Mouse (Mus musculus) cortical plate, adult 2 months (tissue): Measurements from ENCODE around the gene Zfp157. TPM values are rescaled to one million over a fixed set of nuclear protein-coding genes. Genes with fewer than 3 reads are reported as not detected.
A peak's percentile ranks its signal among the peaks of the same experiment; 100 is the strongest.
"Not testable (repeated sequence)": the region's sequence is repeated elsewhere in the genome, so short reads cannot be mapped to it uniquely, and the experiment has no call there.

Source experiments
- H3K27ac ChIP-seq: fragments of 200-500 bp; 2 replicates; pipeline ENCODE4 v1.5.1; 2012; ENCODE audit warnings: low read length, control low read depth, inconsistent platforms; ENCODE audit not compliant: insufficient read depth
- H3K4me1 ChIP-seq: fragments of 200-500 bp; 2 replicates; pipeline ENCODE4 v1.6.1; 2011; ENCODE audit warnings: low read length; ENCODE audit not compliant: control insufficient read depth, insufficient read depth
- H3K4me3 ChIP-seq: fragments of 200-500 bp; 2 replicates; pipeline ENCODE4 v1.5.1; 2011; ENCODE audit warnings: mild to moderate bottlenecking, low read length, control low read depth; ENCODE audit not compliant: insufficient read depth
- CTCF ChIP-seq: fragments of 200-500 bp; IDR thresholded peaks from 2 replicates; pipeline ENCODE4 v1.5.1; 2011; ENCODE audit warnings: mild to moderate bottlenecking, control low read depth, low read length; ENCODE audit not compliant: insufficient read depth; ENCODE audit errors: extremely low read depth
- POLR2A ChIP-seq: fragments of 200-500 bp; IDR thresholded peaks from 2 replicates; pipeline ENCODE4 v1.6.1; 2011; ENCODE audit warnings: mild to moderate bottlenecking, low read length, control low read depth; ENCODE audit not compliant: insufficient read depth; ENCODE audit errors: extremely low read depth
- polyA plus RNA-seq: library from polyadenylated mRNA; depleted of rRNA; stranded (reverse); fragments of >200 nt; gene quantifications from 2 replicates; pipeline ENCODE4 v1.2.3, GENCODE M21; 2012; rRNA removed

The Zfp157 gene
- polyA plus RNA-seq, result 16.0 and 17.2 TPM in 2 replicates

DNA sequence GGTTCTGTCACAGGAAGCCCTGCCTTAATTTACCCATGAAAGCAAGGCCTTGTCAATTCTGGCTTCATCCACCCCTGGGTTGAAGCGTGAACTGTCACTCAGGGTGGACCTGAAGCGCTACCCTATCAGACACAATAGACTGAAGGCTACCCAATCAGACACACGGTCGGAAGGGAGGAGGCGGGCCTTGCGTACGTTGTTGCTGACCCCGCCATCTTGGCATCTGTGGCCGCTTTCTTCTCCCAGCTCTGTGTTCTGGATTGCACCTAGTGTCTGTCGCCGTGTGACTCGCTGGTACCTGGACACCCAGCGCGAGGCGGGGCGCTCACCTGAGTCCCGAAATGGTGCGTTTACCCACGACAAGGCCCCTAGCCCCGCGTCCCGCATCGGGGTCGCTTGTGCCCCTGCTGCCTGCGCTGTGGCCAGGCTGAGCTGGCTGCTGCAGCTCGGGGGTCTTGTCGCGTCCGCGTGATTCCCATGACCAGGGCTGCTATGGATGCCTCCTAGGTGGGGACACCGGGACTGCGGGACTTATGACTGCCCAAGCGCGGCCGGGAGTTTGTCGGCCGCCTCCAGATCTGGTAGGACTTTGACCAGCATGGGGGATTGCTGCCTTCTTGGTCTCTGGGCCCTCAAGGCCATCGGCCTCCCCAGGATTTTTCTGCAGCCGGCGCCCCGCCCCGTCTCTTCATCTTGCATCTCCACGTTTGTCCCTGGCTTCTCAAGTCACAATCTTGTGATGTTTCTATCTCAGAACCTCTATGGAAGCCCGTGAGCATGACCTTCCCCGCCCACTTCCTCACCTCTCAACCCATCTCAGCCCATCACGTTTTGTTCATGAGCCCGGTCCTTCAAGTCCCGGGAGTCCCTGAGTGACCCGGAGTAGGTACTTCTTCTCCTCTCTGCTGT lies at the start of gene Zfp157:
Gene Zfp157, plus strand, starts transcription at position 183 of the 909 bp plus-strand sequence.
- TF ChIP-seq CTCF, result no peak
- peak; percentile 85 for TF ChIP-seq POLR2A
- H3K4me3 ChIP-seq, result peak within 1 kb of the TSS; percentile 55
- peaks cover 10% of the 10 kb centered on the region for H3K4me1 ChIP-seq
- peak within 1 kb of the TSS; percentile 80 for H3K27ac ChIP-seq

DNA sequence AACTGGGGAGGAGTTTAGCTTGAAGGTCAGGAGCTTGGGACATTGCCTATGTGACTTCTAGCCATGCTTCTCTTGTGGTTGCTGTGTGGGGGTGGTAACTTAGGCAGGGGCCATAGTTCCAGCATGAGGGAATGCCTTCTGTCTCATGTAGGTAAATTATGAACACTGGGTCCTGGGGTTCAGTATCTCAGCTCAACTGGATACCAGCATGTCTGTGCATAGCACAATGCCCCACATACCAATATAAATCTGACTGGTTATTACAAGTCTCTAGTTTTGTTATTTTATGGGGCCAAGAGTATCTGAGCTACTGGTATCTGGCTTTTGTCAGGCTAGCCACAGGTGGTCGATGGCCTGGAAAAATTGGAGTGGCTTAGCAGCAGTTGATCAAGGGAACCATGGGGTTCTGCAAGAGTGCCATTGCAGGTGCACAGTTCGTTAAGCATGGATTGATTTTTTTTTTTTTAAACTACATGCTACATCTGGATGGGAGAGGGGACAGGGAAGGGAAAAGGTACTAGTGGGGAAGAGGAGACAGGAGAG lies 43.4 kb upstream of the Zfp157 start:
- no peak overlapping the region for H3K27ac ChIP-seq
- H3K4me3 ChIP-seq, result no peak overlapping the region
- no peak for TF ChIP-seq CTCF
- TF ChIP-seq POLR2A, result no peak
- no peaks in the 10 kb centered on the region for H3K4me1 ChIP-seq

DNA sequence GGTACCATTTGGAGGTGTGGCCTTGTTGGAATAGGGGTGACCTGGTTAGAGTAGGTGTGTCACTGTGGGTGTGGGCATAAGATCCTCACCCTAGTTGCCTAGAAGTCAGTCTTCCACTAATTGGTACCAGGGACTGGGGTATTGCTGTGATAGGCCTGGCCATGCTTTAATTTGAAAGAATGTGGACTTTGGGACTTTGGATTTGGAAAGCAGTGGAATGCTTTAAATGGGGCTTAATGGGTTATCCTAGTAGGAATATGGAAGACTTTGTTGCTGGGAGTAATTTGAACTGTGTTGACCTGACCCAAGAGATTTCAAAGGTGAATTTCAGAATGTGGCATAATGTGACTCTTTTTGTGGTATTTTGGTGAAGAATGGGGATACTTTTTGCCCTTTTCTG lies 40.8 kb upstream of the Zfp157 start:
- not testable (repeated sequence) for H3K4me3 ChIP-seq, H3K4me1 ChIP-seq, H3K27ac ChIP-seq

DNA sequence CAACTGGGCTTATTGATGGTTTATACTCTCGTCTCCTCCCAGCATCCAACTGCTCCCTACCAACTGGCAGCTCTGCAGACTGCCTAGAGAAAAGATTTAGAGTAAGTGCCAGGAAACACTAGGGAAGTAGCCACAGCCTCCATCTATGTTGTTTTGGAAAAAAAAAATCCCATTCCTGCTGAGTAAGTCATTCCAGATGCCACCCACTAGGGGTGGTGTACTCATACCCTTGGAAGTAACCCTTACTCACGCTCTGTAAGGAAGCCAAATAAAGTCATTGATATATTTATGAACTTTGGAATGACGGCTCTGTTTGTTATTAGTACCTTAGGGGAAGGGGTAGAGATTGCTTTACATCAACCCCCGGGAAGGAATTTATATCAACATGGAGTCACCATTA lies 17.1 kb downstream of the Zfp157 start:
- Histone ChIP-seq H3K4me1 (no peaks in the 10 kb centered on the region), H3K27ac (no peak overlapping the region), H3K4me3 (no peak overlapping the region)
- no peak for TF ChIP-seq POLR2A
- no peak for TF ChIP-seq CTCF

DNA sequence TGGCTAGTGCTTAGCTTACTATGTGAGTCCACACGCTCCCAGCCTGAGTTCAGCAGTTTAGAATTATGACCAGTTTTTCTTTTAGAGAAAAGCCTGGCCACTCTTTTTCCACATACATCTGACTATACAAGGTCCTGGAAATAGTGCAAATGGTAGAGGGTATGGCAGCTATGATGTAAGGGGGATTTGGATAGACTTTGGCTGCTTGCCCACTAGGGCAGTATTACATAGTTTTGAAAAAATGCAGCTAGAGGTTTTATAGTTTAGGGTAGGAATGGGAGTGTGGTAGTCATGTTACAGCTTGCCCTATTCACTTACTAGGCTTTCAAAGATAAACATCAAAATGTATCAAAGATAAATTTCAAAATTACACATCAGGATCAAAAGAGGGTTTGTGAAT lies 17.8 kb downstream of the Zfp157 start:
- H3K4me3 ChIP-seq, result no peak overlapping the region
- TF ChIP-seq POLR2A, result no peak
- TF ChIP-seq CTCF, result no peak
- H3K27ac ChIP-seq, result no peak overlapping the region
- H3K4me1 ChIP-seq, result no peaks in the 10 kb centered on the region

DNA sequence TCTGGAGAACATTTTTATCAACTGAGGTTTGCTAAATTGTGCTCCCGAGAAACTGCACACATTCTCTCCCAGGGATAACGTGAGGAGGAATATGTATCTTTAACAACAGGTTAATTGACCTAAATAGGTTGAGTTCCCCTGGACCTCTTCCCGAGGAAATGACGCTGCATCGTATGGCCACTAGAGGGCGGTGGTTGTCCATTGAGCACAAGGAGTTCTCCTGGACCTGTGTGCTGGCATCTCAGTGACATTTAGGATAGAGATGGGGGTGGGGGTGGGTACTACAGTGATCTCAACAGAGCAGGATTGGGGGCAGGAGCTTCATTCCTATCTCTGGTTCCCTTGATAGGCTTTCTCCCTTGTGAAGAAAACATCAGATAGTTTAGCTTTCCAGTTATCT lies 32.3 kb downstream of the Zfp157 start:
- TF ChIP-seq CTCF (peak; percentile 78), POLR2A (no peak)
- H3K4me1 ChIP-seq, result no peaks in the 10 kb centered on the region
- no peak overlapping the region for H3K27ac ChIP-seq
- H3K4me3 ChIP-seq, result no peak overlapping the region

DNA sequence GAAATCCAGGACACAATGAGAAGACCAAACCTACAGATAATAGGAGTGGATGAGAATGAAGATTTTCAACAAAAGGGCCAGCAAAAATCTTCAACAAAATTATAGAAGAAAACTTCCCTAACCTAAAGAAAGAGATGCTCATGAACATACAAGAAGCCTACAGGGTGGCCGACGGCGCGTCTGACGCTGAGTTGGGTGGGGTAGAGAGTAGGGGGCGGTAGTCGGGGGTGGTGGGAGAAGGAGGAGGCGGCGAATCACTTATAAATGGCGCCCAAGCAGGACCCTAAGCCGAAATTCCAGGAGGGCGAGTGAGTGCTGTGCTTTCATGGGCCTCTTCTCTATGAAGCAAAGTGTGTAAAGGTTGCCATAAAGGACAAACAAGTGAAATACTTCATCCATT lies 63.3 kb downstream of the Zfp157 start:
- H3K27ac ChIP-seq, H3K4me3 ChIP-seq, H3K4me1 ChIP-seq: not testable (repeated sequence)

Other genes with a start within 250 kb of the Zfp157 start
- 5.7 and 7.3 TPM in 2 replicates for gene Mblac1, start 247.2 kb upstream of the Zfp157 start, polyA plus RNA-seq
- not detected in 2 replicates for gene Nxpe5, start 215.6 kb upstream of the Zfp157 start, polyA plus RNA-seq
- gene Lamtor4, start 186.0 kb upstream of the Zfp157 start, polyA plus RNA-seq, result 162 and 163 TPM in 2 replicates
- gene BC037034, start 177.4 kb upstream of the Zfp157 start, polyA plus RNA-seq, result 83.9 and 86.5 TPM in 2 replicates
- gene Gal3st4, start 168.6 kb upstream of the Zfp157 start, polyA plus RNA-seq, result 4.2 and 4.4 TPM in 2 replicates
- gene Gm43720, start 161.5 kb upstream of the Zfp157 start, polyA plus RNA-seq, result 0.02 and 0.08 TPM in 2 replicates
- 5.6 and 6.0 TPM in 2 replicates for gene Gpc2, start 161.5 kb upstream of the Zfp157 start, polyA plus RNA-seq
- gene Stag3, start 161.2 kb upstream of the Zfp157 start, polyA plus RNA-seq, result 2.8 and 3.0 TPM in 2 replicates
- gene Pvrig, start 99.5 kb upstream of the Zfp157 start, polyA plus RNA-seq, result 0.19 and 0.30 TPM in 2 replicates
- gene 1700123K08Rik, start 123.2 kb downstream of the Zfp157 start, polyA plus RNA-seq, result 0.19 TPM in 1 of 2 replicates, not detected in the other
- gene Zfp68, start 178.3 kb downstream of the Zfp157 start, polyA plus RNA-seq, result 19.9 and 20.9 TPM in 2 replicates
- gene A430033K04Rik, start 181.4 kb downstream of the Zfp157 start, polyA plus RNA-seq, result 10.3 and 11.5 TPM in 2 replicates